Mouse (Mus musculus) kidney, adult 2 months (tissue): Measurements from ENCODE around the gene Top3a. TPM values are rescaled to one million over a fixed set of nuclear protein-coding genes. Genes with fewer than 3 reads are reported as not detected.

Experiments
- DNase-seq: peaks from one replicate; pipeline ENCODE4 v3.0.0; 2021
- H3K27ac ChIP-seq: fragments of 200-500 bp; 2 replicates; pipeline ENCODE4 v1.5.1; 2012; ENCODE audit warnings: low read depth, low read length, control low read depth, inconsistent platforms; ENCODE audit not compliant: insufficient read depth
- H3K27me3 ChIP-seq: fragments of 200-500 bp; replicated peaks from 2 replicates; pipeline ENCODE4 v1.6.1; 2012; ENCODE audit warnings: mild to moderate bottlenecking, moderate library complexity, low read length, inconsistent platforms; ENCODE audit not compliant: control insufficient read depth, insufficient read depth
- H3K36me3 ChIP-seq: fragments of 200-500 bp; 2 replicates; pipeline ENCODE4 v1.6.1; 2012; ENCODE audit warnings: mild to moderate bottlenecking, moderate library complexity, low read length, inconsistent platforms; ENCODE audit not compliant: control insufficient read depth, insufficient read depth
- H3K4me1 ChIP-seq: fragments of 200-500 bp; 2 replicates; pipeline ENCODE4 v1.6.1; 2011; ENCODE audit warnings: low read length; ENCODE audit not compliant: control insufficient read depth, insufficient read depth
- H3K4me3 ChIP-seq: fragments of 200-500 bp; 2 replicates; pipeline ENCODE4 v1.5.1; 2011; ENCODE audit warnings: mild to moderate bottlenecking, low read depth, low read length, control low read depth; ENCODE audit not compliant: insufficient read depth
- CTCF ChIP-seq: fragments of 200-500 bp; conservative IDR thresholded peaks from 2 replicates; pipeline ENCODE4 v1.5.1; 2011; ENCODE audit warnings: low read depth, mild to moderate bottlenecking, control low read depth, low read length, moderate library complexity, mixed read lengths; ENCODE audit not compliant: insufficient read depth, insufficient read length
- POLR2A ChIP-seq: fragments of 200-500 bp; IDR thresholded peaks from one replicate; pipeline ENCODE4 v1.6.1; 2011; ENCODE audit warnings: low read depth, low read length, control low read depth
- WGBS: fragments of 180-500 bp; shearing (Covaris S2); methylation state at CpG from one replicate; pipeline ENCODE4 v1.1.7; 2018; 5-methylcytosine and 5-hydroxymethylcytosine counted together
- polyA plus RNA-seq: library from polyadenylated mRNA; depleted of rRNA; stranded (reverse); fragments of >200 nt; gene quantifications from 2 replicates; pipeline ENCODE4 v1.2.3, GENCODE M21; 2012

The Top3a gene
- polyA plus RNA-seq, 1 experiment: 5.8 TPM

- peaks cover 6% of the 10 kb centered on the region for H3K4me1 ChIP-seq
- H3K27me3 ChIP-seq: no peaks in the 10 kb centered on the region
- TF ChIP-seq CTCF (no peak), POLR2A (no peak)
- WGBS: 90% methylated on average over 13 of the region's 13 CpGs
- no peak overlapping the region for H3K4me3 ChIP-seq
- no peak for DNase-seq
- H3K36me3 ChIP-seq: peaks cover 1% of the 10 kb centered on the region; the same call in 1 of the 2 replicates
- no peak overlapping the region for H3K27ac ChIP-seq
Measured at GRCm38 (mm10) chr11:60712639-60713255, 64.4 kb downstream of the Top3a start.

GRCm38 (mm10) chr11:60712040-60712439, 65.1 kb downstream of the Top3a start:
- H3K27me3 ChIP-seq: no peaks in the 10 kb centered on the region
- H3K27ac ChIP-seq: no peak overlapping the region
- 91% methylated on average over 18 of the region's 18 CpGs for WGBS
- no peak for TF ChIP-seq CTCF
- no peak for TF ChIP-seq POLR2A
- peaks cover 6% of the 10 kb centered on the region for H3K4me1 ChIP-seq
- DNase-seq: no peak
- H3K4me3 ChIP-seq: no peak overlapping the region
- H3K36me3 ChIP-seq: peaks cover 1% of the 10 kb centered on the region; the same call in 1 of the 2 replicates

- peaks cover 1% of the 10 kb centered on the region; the same call in 1 of the 2 replicates for H3K36me3 ChIP-seq
- TF ChIP-seq POLR2A (no peak), CTCF (no peak)
- DNase-seq: no peak
- WGBS: 93% methylated on average over 17 of the region's 17 CpGs
- peaks cover 6% of the 10 kb centered on the region for H3K4me1 ChIP-seq
- H3K27me3 ChIP-seq: no peaks in the 10 kb centered on the region
- no peak overlapping the region for H3K4me3 ChIP-seq
- H3K27ac ChIP-seq: no peak overlapping the region
Measured at GRCm38 (mm10) chr11:60711218-60711617, 65.9 kb downstream of the Top3a start.

GRCm38 (mm10) chr11:60709481-60710465, 67.4 kb downstream of the Top3a start:
- H3K27me3 ChIP-seq: no peaks in the 10 kb centered on the region
- H3K4me1 ChIP-seq: peaks cover 6% of the 10 kb centered on the region
- no peak for DNase-seq
- H3K27ac ChIP-seq: no peak overlapping the region
- no peak overlapping the region for H3K4me3 ChIP-seq
- TF ChIP-seq POLR2A (no peak), CTCF (no peak)
- H3K36me3 ChIP-seq: no peaks in the 10 kb centered on the region
- 84% methylated on average over 45 of the region's 45 CpGs for WGBS

GRCm38 (mm10) chr11:60708631-60709030, 68.5 kb downstream of the Top3a start:
- H3K27ac ChIP-seq: no peak overlapping the region
- H3K27me3 ChIP-seq: no peaks in the 10 kb centered on the region
- 93% methylated on average over 10 of the region's 10 CpGs for WGBS
- TF ChIP-seq CTCF (no peak), POLR2A (no peak)
- no peaks in the 10 kb centered on the region for H3K36me3 ChIP-seq
- DNase-seq: no peak
- peaks cover 6% of the 10 kb centered on the region for H3K4me1 ChIP-seq
- no peak overlapping the region for H3K4me3 ChIP-seq

GRCm38 (mm10) chr11:60707672-60708071, 69.5 kb downstream of the Top3a start:
- Histone ChIP-seq H3K27ac (peak overlapping the region; percentile 58), H3K4me1 (peaks cover 6% of the 10 kb centered on the region), H3K36me3 (no peaks in the 10 kb centered on the region), H3K4me3 (no peak overlapping the region), H3K27me3 (no peaks in the 10 kb centered on the region)
- TF ChIP-seq POLR2A (no peak), CTCF (no peak)
- DNase-seq: peak; percentile 96
- WGBS: 24% methylated on average over 3 of the region's 3 CpGs
